Mouse (Mus musculus): ENCODE results near the gene Robo1. TPM values are rescaled to one million over a fixed set of nuclear protein-coding genes. Genes with fewer than 3 reads are reported as not detected.

Robo1 gene
- polyA plus RNA-seq, 1 experiment from 2014 or later: 66.9 TPM

- Histone ChIP-seq H3K4me3 (no peak overlapping the region), H3K9ac (no peak overlapping the region), H3K27me3 (replicated peaks) (no peaks in the 10 kb centered on the region), H3K27ac (no peak overlapping the region), H3K4me2 (no peak overlapping the region), H3K4me1 (peaks cover 8% of the 10 kb centered on the region), H3K9me3 (no peaks in the 10 kb centered on the region), H3K36me3 (replicated peaks) (no peaks in the 10 kb centered on the region)
- ATAC-seq (replicated peaks): no peak
- 88% methylated on average over 10 of the region's 10 CpGs for WGBS
These were observed 685.5 kb downstream of the Robo1 start for GRCm38 (mm10) chr16:72993594-72993993.

GRCm38 (mm10) chr16:72995251-72995954 is 687.3 kb downstream of the Robo1 start:
- Histone ChIP-seq H3K27me3 (replicated peaks) (no peaks in the 10 kb centered on the region), H3K9ac (no peak overlapping the region), H3K4me1 (peaks cover 8% of the 10 kb centered on the region), H3K4me3 (no peak overlapping the region), H3K36me3 (replicated peaks) (no peaks in the 10 kb centered on the region), H3K27ac (no peak overlapping the region), H3K9me3 (no peaks in the 10 kb centered on the region), H3K4me2 (peak overlapping the region; percentile 30)
- ATAC-seq (replicated peaks): no peak; the same call in 1 of the 2 replicates
- WGBS: 14% methylated on average over 8 of the region's 8 CpGs

GRCm38 (mm10) chr16:72995955-72996535 is 687.9 kb downstream of the Robo1 start:
- no peak overlapping the region for H3K4me3 ChIP-seq
- no peaks in the 10 kb centered on the region for H3K27me3 ChIP-seq (replicated peaks)
- H3K9me3 ChIP-seq: no peaks in the 10 kb centered on the region
- WGBS: 38% methylated on average over 10 of the region's 10 CpGs
- no peak overlapping the region for H3K4me2 ChIP-seq
- no peak overlapping the region for H3K9ac ChIP-seq
- H3K4me1 ChIP-seq: peaks cover 8% of the 10 kb centered on the region
- H3K27ac ChIP-seq: peak overlapping the region; percentile 48
- ATAC-seq (replicated peaks): no peak; the same call in 1 of the 2 replicates
- no peaks in the 10 kb centered on the region for H3K36me3 ChIP-seq (replicated peaks)

GRCm38 (mm10) chr16:72998677-72999076 is 690.6 kb downstream of the Robo1 start:
- Histone ChIP-seq H3K9ac (no peak overlapping the region), H3K36me3 (replicated peaks) (no peaks in the 10 kb centered on the region), H3K9me3 (no peaks in the 10 kb centered on the region), H3K27ac (no peak overlapping the region), H3K4me3 (no peak overlapping the region), H3K27me3 (replicated peaks) (no peaks in the 10 kb centered on the region), H3K4me2 (no peak overlapping the region), H3K4me1 (peaks cover 8% of the 10 kb centered on the region)
- ATAC-seq (replicated peaks): no peak
- WGBS: 76% methylated on average over 6 of the region's 6 CpGs

- no peaks in the 10 kb centered on the region for H3K9me3 ChIP-seq
These were observed 694.6 kb downstream of the Robo1 start for GRCm38 (mm10) chr16:73002685-73003084.

GRCm38 (mm10) chr16:73004601-73005000 is 696.5 kb downstream of the Robo1 start:
- WGBS: 91% methylated on average over 11 of the region's 11 CpGs
- Histone ChIP-seq H3K9me3 (no peaks in the 10 kb centered on the region), H3K9ac (no peak overlapping the region), H3K4me3 (no peak overlapping the region), H3K27me3 (replicated peaks) (no peaks in the 10 kb centered on the region), H3K4me1 (0 out of 2 replicates have a peak, but pooled peaks cover 2% of the 10 kb centered on the region), H3K27ac (no peak overlapping the region), H3K4me2 (no peak overlapping the region), H3K36me3 (replicated peaks) (0 out of 2 replicates have a peak, but pooled peaks cover 4% of the 10 kb centered on the region)
- ATAC-seq (replicated peaks): no peak; the same call in 1 of the 2 replicates

More at GRCm38 (mm10) chr16:73002685-73003084, 694.6 kb downstream of the Robo1 start:
- Histone ChIP-seq H3K4me1 (0 out of 2 replicates have a peak, but pooled peaks cover 2% of the 10 kb centered on the region), H3K9ac (no peak overlapping the region), H3K27ac (no peak overlapping the region), H3K36me3 (replicated peaks) (0 out of 2 replicates have a peak, but pooled peaks cover 4% of the 10 kb centered on the region), H3K27me3 (replicated peaks) (no peaks in the 10 kb centered on the region), H3K4me3 (no peak overlapping the region), H3K4me2 (no peak overlapping the region)
- 83% methylated on average over 4 of the region's 4 CpGs for WGBS
- no peak for ATAC-seq (replicated peaks)

GRCm38 (mm10) chr16:73005831-73006230 is 697.7 kb downstream of the Robo1 start:
- H3K4me1 ChIP-seq: 0 out of 2 replicates have a peak, but pooled peaks cover 2% of the 10 kb centered on the region
- no peak overlapping the region for H3K27ac ChIP-seq
- H3K4me2 ChIP-seq: no peak overlapping the region
- H3K9ac ChIP-seq: no peak overlapping the region
- H3K9me3 ChIP-seq: no peaks in the 10 kb centered on the region
- H3K27me3 ChIP-seq (replicated peaks): no peaks in the 10 kb centered on the region
- WGBS: 60% methylated on average over 4 of the region's 4 CpGs
- no peak for ATAC-seq (replicated peaks)
- H3K36me3 ChIP-seq (replicated peaks): 0 out of 2 replicates have a peak, but pooled peaks cover 4% of the 10 kb centered on the region
- no peak overlapping the region for H3K4me3 ChIP-seq

GRCm38 (mm10) chr16:73007434-73007833 is 699.3 kb downstream of the Robo1 start:
- WGBS: 54% methylated on average over 8 of the region's 8 CpGs
- H3K4me2 ChIP-seq: no peak overlapping the region
- 0 out of 2 replicates have a peak, but pooled peaks cover 4% of the 10 kb centered on the region for H3K36me3 ChIP-seq (replicated peaks)
- H3K27me3 ChIP-seq (replicated peaks): no peaks in the 10 kb centered on the region
- H3K27ac ChIP-seq: no peak overlapping the region
- H3K4me1 ChIP-seq: 0 out of 2 replicates have a peak, but pooled peaks cover 2% of the 10 kb centered on the region
- no peak overlapping the region for H3K4me3 ChIP-seq
- H3K9ac ChIP-seq: no peak overlapping the region
- H3K9me3 ChIP-seq: no peaks in the 10 kb centered on the region
- ATAC-seq (replicated peaks): no peak

GRCm38 (mm10) chr16:73011313-73011712 is 703.2 kb downstream of the Robo1 start:
- Histone ChIP-seq H3K4me1 (0 out of 2 replicates have a peak, but pooled peaks cover 2% of the 10 kb centered on the region), H3K27me3 (replicated peaks) (no peaks in the 10 kb centered on the region), H3K27ac (no peak overlapping the region), H3K9ac (no peak overlapping the region), H3K36me3 (replicated peaks) (0 out of 2 replicates have a peak, but pooled peaks cover 7% of the 10 kb centered on the region), H3K4me3 (no peak overlapping the region), H3K9me3 (no peaks in the 10 kb centered on the region), H3K4me2 (no peak overlapping the region)
- ATAC-seq (replicated peaks): no peak
- 73% methylated on average over 7 of the region's 7 CpGs for WGBS

- 93% methylated on average over 11 of the region's 11 CpGs for WGBS
These were observed 704.8 kb downstream of the Robo1 start for GRCm38 (mm10) chr16:73012926-73013325.

GRCm38 (mm10) chr16:73014544-73014943 is 706.4 kb downstream of the Robo1 start:
- no peaks in the 10 kb centered on the region for H3K27me3 ChIP-seq (replicated peaks)
- WGBS: 77% methylated on average over 8 of the region's 8 CpGs
- no peaks in the 10 kb centered on the region for H3K4me1 ChIP-seq
- H3K4me3 ChIP-seq: no peak overlapping the region
- H3K9me3 ChIP-seq: no peaks in the 10 kb centered on the region
- ATAC-seq (replicated peaks): no peak
- no peak overlapping the region for H3K4me2 ChIP-seq
- H3K9ac ChIP-seq: no peak overlapping the region
- H3K36me3 ChIP-seq (replicated peaks): 0 out of 2 replicates have a peak, but pooled peaks cover 7% of the 10 kb centered on the region
- no peak overlapping the region for H3K27ac ChIP-seq

More at GRCm38 (mm10) chr16:73012926-73013325, 704.8 kb downstream of the Robo1 start:
- no peak for ATAC-seq (replicated peaks)
- no peak overlapping the region for H3K27ac ChIP-seq
- no peak overlapping the region for H3K4me3 ChIP-seq
- H3K27me3 ChIP-seq (replicated peaks): no peaks in the 10 kb centered on the region
- 0 out of 2 replicates have a peak, but pooled peaks cover 7% of the 10 kb centered on the region for H3K36me3 ChIP-seq (replicated peaks)
- no peaks in the 10 kb centered on the region for H3K9me3 ChIP-seq
- no peak overlapping the region for H3K4me2 ChIP-seq
- no peaks in the 10 kb centered on the region for H3K4me1 ChIP-seq
- no peak overlapping the region for H3K9ac ChIP-seq

- no peaks in the 10 kb centered on the region for H3K27me3 ChIP-seq (replicated peaks)
- no peaks in the 10 kb centered on the region for H3K4me1 ChIP-seq
- no peaks in the 10 kb centered on the region for H3K9me3 ChIP-seq
- H3K36me3 ChIP-seq (replicated peaks): 0 out of 2 replicates have a peak, but pooled peaks cover 7% of the 10 kb centered on the region
- no peak overlapping the region for H3K9ac ChIP-seq
- no peak for ATAC-seq (replicated peaks)
- H3K27ac ChIP-seq: no peak overlapping the region
- H3K4me3 ChIP-seq: no peak overlapping the region
- WGBS: 85% methylated on average over 4 of the region's 4 CpGs
- no peak overlapping the region for H3K4me2 ChIP-seq
These were observed 707.9 kb downstream of the Robo1 start for GRCm38 (mm10) chr16:73015976-73016375.

Data from midbrain, embryonic 15.5 days (tissue).